Mouse (Mus musculus) fibroblast of lung, adult 2 months (primary cell): ENCODE measurements around the gene Edar.
A peak's percentile ranks its signal among the peaks of the same experiment; 100 is the strongest.

Source experiments
- DNase-seq: peaks from one replicate; pipeline ENCODE4 v3.0.0-alpha.2; 2011; ENCODE audit warnings: low read depth

Gene Edar

DNA sequence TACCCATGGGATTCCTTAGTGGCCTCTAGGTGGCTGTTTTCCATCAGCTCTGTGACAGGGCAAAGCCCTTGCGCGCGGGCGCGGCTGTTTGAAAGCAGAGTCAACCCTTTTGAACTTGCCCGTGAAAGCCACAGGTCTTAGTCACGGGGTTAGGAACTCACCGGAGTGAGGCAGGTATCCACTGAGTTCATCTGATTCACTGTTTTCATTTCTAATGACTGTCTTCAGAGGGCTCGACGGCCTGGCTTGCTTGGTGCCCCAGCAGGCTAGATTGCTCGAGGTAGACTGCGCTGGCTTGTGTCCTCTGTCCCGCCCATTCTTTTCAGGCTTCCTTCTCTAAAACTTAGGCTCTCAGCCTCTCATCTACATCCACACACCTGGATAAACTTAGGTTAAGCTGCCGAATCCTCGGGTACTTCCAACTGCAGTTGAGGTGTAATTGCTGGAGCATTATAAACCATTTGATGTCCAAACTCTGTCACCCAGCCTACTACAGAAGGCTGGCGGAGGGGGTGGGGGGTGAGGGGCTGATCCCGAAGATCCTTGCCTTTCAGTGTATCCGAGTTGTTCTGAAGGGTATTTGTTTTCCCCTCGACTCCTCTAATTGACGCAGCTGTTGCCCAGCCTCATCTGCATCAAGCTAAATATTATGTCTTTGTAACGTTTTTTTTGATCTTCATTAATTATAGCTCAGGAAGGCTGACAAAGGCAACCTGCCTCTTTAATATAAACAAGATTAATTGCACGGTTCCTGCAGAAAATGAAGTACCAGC lies 24.0 kb downstream of the Edar start:
- no peak for DNase-seq

DNA sequence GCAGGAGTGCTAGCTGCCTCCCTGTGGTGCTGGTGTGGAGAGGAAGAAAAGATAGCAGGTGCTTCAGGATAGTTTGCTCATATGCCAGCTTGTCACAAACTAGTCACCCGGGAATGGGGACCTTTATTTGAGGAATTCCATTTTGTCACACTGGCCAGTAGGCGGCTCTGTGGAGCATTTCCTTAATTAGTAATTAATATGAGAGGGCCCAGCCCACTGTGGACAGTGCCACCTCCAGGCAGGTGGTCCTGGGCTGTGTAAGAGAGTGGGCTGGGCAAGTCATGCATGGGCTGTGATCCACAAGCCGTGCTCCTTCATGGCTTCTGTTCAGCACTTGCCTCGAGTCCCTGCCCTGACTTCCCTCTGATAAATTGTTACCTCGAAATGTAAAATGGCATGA lies 26.7 kb downstream of the Edar start:
- no peak for DNase-seq

DNA sequence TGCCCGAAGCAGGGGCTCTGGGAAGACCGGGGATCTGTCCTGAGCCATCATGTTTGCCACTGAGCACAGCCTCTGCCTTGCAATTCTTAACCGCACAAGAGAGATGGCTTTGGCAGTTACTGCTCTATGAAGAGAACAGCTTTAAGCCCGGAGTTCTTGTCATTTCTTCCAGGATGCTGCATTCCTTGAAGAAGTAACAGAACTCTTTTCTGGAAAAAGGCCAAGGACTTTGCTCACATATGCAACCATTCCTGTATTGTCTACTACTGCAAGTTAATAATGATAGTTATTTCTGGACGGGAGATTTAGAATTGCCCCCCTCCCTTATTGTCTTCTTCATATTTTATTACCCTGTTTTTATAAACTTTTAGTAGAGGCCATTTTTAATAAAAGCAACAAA lies 30.8 kb downstream of the Edar start:
- DNase-seq = no peak

DNA sequence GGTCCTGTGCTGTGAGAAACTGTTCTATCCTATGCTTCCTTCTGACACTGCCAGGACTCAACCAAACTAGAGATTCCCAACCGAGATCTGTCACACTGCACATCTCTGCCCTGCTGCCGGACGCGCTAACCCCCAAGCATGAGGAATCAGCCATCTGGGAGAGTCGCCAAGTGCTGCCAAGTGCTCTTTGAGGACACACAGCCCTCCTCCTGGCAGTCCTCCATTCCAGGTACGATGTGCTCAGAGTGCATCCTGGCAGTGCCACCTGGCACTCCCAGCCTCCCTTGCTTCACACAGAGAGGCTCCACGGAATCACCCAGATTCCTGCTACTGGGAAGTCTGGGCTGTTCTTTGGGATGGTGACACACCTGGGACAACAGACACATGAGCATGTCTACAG lies 31.3 kb downstream of the Edar start:
- DNase-seq = no peak

DNA sequence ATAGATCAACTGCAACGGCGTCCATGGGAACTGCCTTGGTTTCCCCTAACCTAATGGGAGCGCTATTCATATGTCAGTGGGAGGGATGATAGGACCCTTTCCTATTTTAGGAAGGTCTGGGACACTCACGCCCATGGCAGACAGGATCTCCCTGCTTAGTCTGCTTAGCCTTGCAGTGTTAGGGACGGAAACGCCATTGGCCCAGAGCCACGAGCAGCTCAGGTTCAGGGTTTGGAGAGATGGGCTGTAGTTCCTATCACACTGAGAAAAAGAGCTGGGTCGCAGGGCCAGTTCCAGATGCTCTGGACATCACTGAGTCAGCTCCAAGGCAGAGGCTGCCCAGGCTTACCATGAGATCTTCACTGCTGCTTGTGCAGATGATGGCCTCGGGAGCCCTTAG lies 32.5 kb downstream of the Edar start:
- no peak for DNase-seq

DNA sequence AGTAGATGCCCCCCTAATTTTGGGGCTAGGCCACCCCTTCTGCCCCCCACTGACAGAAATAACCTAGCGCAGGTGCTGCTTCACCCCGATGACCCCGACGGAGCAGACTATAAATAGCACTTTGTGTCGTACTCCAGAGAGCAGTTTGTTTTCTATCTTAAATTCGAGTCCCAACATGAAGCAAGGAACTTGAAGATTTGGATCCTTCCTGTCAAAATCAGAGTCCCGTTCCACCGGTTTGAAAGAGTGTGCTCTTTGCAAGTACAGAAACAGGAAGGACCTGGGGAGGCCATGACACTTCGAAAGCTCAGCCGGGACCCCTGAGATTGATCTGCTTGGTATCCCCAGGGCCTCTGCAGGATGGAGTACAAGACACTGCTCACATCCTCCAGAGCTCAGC lies 33.8 kb downstream of the Edar start:
- DNase-seq = no peak

DNA sequence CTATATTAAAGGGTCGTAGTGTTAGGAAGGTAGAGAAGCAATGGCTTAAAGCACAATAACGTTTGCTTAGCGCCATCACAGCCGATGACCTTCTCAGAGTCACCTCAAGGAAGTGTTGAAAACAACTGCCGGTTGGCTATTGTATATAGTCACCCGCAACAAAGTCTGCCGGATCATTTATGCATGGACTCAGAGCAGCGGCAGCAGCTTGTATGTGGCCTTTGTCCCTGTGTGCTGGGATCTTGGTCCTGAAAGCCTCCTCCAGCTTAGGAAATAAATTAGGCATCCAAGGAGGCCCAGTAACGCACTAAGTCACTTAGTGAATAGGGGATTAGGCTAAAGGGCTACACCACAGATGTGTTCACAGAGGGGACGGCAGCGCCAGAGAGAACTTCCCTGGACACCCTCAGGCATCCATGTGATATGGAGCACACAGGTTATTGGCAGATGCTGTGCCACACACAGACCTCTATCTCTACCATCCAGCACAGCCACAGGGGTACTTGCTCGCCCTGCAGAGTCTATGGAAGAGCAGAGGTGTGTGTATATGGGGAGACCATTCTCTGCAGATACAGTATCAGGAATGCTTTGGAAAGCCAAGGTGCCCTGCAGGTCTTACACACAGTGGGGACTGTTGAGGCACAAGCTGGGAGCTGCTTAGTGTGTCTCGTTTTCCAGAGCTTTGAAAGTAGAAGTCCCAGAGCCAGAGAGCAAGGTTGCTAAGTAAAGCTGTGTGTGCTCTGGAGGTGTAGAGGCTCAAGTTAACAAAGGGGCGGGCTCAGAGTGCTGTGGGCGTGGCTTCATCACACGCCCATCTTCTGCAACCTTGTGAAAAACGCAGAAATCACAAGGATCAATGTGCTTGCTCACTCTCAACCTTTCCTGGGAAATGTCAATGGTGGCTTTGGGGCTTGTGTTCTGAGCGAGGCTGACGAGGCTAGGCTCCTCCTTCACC lies 34.7 kb downstream of the Edar start:
- no peak for DNase-seq

DNA sequence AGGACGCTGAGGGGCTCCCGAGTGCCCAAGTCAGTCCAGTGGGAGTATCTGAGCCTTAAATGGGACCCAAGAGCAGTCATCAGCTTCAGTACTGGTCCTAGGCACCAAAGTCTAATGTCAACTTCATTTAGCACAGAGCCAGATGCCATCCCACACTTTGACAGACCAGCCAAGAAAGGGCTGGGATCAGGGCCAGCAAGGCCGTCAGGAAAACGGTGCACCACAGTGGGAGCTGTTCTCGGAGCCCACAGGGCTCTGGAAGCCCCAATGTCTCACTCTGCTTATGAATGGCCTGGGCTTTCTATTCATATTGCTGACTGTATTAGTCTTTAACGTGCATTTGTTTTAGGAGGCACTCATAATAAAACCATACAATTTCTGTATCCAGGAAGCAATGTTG lies 36.2 kb downstream of the Edar start:
- DNase-seq = no peak

DNA sequence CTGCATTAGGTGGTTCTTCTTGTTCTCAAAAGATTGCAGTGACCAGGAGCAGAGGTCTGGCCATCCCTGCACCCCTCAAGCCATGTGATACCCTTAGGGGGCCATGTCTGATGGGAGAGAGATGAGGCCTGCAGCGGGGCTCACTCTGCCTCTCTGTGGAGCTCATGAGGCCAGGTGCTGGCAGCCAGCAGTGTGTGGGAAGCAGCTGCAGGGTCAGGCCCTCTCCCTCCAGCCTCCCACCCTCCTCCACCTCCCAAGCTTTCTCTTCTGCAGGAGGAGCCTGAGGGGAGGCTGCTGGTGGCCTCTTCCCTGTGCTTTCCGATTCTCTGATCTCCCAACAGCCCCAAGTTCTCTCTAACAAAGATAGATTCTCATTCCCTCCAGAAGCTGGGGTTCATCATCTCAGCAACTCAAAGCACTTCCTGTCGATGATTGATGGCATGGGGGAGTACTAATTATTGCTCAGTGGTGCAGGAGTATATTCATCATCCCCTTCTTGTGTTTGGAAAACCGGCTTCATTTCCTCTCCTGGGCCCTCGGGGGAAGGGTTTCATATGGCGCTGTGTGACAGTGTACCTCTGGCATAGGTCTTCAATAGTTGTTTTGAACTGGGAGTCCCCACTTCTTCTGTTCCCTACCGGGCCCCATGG lies 38.9 kb downstream of the Edar start:
- no peak for DNase-seq

DNA sequence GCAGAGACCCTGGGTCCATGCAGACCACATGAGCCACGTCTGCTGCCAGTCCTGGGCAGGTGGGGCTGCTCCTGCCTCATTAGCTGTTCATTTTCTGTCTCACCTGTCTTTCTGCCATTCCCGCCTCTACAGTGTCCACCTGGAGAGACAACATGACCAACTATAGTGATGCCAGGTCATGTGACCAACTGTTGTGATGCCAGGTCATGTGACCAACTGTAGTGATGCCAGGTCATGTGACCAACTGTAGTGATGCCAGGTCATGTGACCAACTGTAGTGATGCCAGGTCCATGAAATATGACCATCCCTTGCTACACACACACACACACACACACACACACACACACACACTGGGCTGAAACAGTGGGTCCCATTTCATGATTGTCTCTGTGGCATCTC lies 41.9 kb downstream of the Edar start:
- DNase-seq = no peak

DNA sequence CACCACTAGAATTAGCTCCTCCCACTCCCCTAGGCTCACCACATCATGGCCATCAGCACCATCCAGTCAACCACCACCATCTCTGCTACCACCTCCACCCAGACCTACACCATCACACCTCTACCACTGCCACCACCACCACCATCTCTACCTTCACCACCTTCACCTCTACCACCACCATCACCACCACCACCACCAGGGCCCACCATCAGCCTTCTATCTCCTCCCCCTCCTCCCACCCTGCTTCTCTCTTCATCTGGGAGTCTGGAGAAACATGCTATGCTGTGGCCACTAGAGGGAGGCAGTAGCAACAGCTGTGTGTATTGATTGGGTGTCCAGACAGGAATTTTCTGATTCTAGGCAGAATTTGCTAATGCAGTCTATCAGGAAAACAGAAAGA lies 47.9 kb downstream of the Edar start:
- DNase-seq = no peak

DNA sequence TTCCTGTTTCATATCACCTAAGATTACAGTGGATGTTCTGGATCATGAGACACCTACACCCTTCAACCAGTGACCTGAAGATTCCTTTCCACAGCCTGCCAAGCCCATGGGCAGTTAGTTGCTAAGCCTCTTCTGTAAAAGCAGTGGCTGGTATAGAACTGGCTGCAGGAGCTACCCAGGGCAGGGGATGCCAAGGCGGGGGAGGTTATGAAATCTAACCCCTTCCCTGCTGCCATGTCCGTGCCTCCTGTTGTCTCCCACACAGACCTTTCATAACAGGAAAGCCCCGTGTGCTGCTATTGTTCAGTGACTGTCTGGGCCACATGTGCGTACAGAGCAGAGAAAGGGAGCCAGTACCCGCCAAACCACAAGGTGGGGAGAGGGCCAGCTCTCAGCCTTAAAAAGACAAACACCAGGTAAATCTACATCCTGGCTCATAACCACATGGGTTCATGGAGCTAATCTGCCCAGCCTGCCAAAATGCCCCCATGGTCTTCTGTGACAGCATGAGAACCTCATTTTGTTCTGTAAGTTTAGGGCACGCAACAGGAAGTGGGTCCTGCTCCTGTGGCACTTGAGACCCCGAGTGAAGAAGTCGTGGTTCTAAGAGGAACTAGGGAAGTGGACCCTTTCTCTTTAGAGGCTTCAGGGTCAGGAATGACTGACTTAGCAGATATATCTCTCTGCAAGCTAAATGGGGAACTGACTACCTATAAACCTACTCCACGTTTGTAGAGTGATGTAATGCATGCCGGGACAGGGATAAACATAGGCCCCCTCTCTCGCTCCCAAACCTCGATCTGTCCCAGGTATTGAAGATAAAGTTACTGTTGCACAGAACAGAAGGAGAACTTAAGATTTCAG lies 50.4 kb downstream of the Edar start:
- no peak for DNase-seq

DNA sequence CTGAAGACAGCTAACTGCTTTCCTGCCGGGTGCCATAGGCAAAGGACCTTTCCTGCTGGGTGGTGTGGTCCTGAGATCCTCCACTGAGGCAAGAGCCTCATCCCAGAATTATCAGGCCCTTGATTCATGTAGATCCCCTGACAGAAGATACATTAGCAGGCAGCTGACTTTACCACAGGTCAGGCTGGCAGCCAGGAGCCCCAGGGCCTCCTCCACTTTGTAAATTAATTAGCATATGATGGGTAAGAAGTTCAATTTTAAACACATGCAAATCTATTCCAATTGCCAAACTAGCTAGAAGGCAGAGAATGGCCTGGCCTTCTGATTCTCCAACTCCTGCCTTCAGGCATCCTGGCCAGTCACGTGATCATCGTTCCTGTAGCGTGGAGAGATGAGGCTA lies 56.2 kb downstream of the Edar start:
- DNase-seq = no peak

DNA sequence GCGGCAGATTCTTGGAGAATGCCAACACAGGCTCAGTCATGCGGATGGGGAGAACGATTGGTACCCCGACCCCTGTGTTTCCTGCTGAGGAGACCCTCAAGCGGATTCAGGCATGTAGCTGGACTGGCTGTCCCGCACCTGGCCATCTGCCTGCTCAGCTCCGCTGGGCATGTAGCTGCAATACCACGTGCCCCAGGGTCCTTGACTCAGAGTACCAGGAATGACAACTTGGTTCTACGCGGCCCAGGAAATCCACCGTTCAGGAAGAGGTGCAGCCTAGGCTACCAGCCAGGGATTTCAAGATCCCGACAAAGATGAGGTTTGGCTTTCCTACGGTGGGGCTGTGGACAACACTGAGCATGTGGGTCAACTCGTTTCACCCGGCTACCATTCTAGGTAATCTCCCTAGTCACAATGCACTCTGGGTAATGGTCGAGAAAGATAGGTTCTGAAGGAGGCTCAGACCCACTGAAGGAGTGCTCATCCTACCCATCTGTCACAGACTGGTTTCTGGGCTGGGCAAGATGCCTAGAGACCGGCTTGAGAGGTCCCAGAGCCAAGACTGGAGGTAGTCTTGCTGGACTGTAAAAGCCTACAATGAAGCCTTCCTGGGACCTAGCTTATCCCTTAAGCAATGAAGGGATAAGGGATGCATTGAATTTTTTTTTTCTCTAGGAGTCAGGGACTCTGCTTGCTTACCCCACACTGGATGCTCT lies 56.8 kb downstream of the Edar start:
- DNase-seq = no peak

DNA sequence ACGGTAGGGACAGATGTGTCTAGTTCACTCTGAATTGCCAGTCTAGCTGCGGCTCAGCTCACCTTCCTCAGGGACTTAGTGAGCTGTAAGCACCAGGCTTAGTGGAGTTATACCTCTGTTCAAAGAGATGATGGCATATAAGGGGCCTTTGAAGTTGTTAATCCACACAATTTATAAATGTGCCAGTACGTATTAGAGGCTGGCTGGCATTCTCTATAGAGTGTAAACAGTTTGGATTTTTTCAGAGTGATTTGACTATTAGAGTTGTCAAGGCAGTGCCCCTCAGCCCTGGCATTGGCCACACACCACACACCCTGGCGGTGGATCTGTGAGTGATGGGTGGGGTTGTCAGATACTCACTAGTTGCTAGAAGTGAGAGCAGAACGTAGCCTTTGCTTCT lies 58.9 kb downstream of the Edar start:
- DNase-seq = no peak

DNA sequence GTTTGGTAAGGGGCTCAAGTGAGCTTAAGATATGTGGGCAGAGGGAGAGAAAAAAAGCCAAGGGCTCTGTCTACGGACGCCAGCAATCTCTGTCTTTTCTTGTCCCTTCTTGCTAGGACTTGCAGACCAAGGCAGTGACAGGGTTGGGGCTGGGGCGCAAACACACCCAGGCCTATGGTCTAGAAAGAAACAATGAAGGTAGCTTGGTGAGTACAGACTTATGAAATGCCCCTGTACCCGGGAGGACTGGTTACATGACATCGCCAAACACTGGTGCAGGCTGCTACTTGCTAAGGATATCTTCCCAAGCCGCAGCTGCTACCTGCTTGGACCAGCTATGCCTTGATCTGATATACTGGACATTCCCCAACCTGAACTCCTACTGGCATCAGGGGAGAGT lies 60.9 kb downstream of the Edar start:
- DNase-seq = no peak

DNA sequence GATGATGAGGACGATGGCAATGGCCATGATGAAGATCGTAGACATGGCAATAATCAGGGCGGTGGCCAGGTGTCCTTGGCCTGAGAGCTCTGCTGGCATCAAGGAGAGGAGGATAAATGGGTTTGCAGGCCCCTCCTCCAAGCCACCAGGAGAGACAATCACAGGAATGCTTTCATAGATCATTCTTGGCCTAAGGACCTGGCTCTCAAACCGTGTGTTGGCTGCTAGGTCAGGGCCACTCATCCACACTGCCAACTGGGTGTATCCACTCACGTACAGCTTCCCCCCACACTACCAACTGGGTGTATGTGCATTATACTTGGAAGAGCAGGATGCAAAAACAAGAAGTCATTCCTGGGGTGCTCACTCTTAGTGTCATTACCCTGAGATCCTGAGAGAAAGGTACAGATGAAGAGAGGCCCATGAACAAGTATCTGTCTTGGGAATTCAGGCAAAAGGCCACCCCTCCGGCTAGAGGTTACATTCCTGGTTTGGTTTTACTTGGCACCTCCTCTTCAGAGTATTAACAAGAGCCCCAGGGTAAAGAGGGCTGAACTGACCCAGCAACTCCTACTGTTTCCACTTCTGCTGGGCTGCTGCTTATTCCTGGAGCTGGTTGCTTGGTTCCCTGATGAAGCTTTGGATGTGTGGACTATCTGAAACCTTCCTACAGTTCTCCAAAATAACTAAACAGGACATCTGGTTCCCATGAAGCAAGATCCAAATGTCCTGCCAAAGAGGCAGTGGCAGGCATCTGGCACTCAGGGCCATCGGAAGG lies 64.8 kb downstream of the Edar start:
- DNase-seq = no peak

DNA sequence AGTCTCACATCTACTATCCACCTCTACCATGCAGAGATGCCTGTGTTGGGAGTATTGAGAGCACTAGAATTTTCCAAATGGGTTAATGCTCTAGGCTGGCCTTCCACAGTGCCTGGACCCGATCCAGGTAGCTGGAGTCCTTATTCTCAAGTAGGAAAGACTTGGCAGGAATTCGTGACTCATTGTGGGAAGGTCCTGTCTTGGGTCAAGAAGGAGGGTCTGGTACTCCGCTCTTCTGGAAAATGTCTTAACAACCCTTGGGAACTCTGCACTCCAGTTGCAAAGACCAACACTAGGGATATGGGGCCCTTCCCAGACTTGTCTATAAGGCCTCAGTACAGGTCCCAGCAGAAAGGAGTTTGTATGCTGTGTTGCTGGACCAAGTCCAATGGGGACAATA lies 66.6 kb downstream of the Edar start:
- no peak for DNase-seq

DNA sequence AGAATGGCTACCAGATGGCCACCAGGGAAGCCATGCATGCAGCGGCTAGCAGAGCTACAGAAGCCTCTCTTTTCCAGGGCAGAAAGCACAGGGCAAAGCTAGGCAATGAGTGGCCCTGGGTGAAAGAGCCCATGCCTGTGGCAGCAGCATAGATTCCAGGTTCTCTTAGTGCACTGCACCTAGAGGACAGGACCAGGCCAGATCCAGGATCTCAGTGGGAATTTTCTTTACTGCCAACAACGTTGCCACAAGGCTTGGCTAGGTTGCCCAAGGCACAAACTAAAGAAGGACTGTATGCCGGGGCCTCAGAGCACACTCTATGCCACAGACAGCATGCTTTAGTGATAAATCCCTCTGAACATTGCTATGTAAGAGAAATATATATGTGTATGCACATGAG lies 69.1 kb downstream of the Edar start:
- DNase-seq = no peak

DNA sequence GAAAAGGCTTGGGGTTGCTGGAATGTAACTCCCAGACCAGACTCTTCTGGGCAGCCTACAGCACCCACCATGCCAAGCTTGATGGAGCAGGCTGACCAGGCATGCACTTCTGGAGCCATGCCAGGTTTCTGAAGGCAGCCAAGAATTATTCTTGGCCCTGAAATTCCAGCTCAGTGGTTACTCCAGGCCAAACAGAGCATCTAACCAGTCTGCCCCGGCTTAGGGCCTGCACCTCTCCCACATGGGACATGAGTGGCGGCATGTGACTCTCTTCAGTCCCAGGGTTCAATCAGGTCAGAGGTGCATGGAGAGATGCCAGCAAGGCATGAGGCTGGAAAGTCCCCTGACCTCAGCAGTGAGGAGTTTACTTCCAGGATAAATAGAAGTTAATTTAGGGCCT lies 70.7 kb downstream of the Edar start:
- DNase-seq = peak; percentile 98

DNA sequence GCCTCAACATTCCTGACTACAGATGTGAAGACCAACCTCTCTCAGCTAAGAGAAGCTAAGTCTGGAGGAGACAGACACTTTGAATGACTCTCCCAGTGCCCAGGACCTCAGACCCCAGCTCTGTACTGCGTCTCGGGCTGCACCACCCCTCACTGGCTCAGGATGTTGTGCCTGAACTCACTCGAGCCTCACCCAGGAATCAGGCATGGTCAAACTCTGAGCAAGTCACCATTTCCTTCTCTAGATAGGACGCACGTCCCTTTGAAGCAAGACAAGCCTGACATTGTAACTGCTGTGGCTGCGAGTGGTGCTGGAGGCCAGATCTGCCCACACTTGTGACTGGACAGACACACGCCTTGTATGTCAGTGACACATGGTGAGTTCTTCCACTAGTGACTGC lies 73.5 kb downstream of the Edar start:
- no peak for DNase-seq
